Mouse (Mus musculus) frontal cortex, postnatal 10 days (tissue): ENCODE data around the gene Sdhb.

ENCODE experiments used
- DNase-seq, 2 experiments: peaks; one replicate each; pipeline ENCODE4 v3.0.0; 2022; ENCODE audit warnings: low spot score in 2 of 2, mixed read lengths in 1 of 2

The Sdhb gene

DNA sequence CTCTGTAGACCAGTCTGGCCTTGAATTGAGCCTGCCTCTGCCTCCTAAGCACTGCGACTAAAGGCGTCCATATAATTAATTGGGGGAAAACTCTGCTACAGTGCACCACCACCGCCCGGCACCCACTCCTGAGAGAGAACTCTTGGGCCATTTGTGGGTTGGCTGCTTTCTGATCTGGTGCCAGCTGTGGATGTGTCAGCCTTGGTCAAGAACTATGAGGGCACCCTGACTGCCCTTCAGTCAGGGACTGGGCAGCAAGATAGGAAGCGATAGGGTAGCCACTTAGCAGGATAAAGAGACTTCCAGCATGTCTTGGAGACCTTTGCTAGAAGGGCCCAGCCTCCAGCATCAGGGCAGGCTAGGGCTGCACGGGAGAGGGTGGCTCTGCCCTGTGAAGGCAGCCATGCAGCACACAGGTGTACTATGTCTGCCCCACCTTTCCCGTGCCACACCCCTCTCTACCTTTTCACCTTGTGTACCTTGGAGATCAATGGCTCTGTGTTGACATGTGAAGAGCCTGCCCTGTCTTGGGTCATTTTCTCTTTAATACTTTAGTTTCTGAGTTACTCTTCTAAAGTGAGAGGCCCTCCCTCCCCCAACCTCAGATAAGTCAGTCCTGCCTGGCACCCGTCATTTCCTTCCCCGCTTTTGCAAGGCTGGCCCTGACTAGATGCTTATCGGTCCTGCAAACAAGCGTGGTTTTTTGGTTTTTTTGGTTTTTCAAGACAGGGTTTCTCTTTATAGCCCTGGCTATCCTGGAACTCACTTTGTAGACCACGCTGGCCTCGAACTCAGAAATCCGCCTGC lies 17.1 kb downstream of the Sdhb start:
- no peak for DNase-seq

DNA sequence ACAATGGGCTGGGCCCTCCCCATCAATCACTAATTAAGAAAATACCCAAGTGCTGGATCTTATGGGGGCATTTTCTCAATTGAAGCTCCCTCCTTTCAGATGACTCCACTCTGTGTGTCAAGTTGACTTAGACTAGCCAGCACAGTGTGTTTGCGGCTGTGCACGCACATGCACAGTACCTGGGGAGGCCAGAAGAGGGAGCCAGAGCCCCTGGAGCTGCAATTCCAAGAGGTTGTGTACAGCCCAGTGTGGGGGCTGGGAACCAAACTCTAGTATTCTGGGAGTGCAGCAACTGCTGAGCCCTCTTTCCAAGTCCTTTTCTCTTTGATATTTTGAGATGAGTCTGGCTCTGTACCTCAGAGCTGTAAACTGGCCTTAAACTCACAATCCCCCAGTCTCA lies 20.6 kb downstream of the Sdhb start:
- no peak for DNase-seq

DNA sequence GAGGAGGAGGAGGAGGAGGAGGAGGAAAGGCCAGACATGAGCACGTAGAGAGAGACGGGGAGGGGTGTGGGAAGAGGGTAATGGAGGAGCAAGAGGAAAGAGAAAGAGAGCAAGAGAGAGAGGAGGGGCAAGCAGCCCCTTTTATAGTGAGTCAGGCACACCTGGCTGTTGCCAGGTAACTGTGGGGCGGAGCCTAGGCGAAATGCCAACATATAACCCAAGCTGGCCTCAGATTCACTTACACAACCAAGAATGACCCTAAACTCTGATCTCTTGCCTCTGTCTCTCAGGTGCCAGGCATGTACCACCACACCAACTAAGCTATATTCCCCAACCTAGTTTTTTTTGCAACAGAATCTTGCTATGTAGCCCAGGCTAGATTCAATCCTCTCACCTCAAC lies 21.8 kb downstream of the Sdhb start:
- no peak for DNase-seq

DNA sequence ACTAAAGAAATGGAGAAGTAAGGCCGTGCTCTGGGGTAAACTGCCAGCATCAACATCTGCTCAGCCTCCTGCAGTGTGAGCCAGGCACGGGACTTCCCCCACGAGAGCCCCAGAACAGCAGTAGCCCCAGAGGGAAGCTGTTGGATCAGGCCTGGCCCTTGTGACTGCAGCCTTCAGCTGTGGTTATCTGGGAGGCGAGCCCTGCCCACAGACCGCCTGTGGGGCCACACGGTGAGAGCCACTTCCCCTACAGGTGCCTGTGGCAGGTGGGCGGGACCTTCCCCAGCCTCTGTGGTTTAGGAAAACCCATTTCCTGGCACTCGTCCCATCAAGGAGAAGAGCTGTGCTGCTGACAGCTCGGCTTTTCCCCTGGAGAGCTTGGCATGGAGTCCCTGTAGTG lies 22.4 kb downstream of the Sdhb start:
- DNase-seq, result peak in 1 of 2 experiments; percentile 65

DNA sequence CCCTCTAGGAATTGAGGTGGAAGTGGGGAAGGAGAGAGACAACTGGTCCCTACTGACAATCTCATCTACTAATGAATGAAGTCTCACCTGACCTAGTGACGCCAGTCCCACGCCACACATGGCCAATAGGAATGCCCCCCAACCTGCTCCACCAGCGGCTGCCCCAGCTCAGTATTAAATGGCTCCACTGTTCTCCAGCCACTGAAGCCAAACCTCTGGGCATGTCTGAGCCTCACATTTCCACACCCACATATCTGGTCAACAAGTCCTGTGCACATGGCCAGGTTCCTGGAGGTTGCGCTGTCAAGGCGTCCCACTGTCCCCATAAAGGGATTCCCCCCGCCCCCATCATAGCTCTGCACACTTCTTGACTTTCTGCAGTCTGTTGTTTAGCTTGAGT lies 23.5 kb downstream of the Sdhb start:
- DNase-seq, result no peak

DNA sequence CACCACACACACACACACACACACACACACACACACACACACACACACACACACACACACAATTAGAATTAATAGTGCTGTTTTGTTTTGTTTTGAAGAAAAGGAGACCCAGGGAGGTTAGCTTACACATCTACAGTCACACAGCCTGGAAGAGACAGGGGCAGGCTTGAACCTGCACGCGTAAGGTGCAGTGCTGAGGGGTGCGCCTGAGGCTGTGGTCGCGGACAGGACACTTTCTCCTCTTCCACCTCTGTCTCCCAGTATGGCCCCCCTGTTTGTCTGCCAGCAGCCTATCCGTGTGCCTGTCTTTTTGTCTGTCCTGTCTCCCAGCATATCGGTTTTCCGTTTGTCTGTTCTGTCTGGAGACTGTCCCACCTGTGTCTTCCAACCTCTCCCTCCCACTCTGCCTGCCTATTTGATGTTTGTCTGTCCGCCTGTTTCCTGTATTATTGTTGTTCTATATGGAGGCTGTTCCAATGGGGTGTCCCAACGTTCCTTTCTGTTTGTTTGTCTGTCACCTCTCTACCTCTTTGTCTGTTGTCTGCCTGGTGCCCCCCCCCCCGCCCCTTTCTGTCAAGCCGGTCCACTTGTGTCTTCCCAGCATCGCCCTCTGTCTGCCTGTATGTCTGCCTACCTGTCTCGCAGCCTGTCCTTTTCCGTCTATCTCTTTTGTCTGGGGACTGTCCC lies 25.2 kb downstream of the Sdhb start:
- no peak for DNase-seq

DNA sequence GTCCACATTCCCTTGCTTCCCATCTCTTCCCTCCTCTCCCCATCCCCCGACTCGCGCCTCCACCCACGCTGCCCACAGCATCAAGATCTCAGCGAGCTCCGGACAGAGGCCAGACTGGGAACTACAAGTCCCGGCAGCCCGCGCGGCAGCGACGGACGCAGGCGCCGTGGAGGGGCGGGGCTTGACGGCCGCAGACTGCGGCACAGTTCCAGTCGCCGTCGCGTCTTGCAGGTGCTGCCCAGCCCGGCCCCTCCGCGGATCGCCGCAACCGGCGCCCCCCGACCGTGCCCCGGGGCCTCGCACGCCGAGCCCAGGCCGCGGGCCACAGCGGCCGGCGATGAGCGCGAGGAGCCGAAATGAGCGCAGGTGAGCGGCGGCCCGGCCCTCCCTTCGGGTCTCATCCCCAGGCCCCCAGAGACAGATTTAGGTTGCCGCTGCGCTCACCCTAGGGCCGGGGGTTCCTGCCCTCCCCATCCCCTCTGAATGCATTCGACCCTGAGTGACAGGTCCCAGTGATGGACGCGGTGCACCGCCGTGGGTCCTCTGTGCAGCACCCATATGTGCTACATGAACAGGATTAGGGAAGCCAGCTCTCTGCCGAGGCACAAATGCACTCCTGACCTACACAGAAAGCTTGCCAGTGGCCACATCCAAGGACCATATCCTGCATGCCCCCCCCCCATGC lies 25.9 kb downstream of the Sdhb start, which contains the start of gene Atp13a2:
Atp13a2 (plus strand) TSS at position 163 of the 685 bp plus-strand sequence.
- DNase-seq, result peak; percentile 84 to 91

DNA sequence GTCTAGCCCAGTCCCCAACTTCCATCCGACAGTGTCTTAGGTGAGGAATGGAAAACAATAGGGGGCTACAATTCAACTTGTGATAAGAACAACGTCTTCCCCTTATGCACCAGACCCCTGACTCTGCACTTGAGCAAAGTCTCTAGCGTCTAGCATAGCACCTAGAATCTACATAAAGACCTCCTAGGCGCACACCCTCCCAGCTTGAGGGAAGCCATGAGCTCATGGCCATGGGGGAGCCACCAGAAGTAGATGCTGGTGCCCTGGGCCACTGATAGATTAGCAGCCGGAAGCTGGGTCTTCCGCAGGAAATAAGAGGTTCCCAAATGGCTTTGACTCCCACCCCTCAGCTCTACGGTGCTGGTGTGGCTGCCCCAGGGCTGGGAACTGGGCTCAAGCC lies 26.5 kb downstream of the Sdhb start:
- DNase-seq, result no peak

DNA sequence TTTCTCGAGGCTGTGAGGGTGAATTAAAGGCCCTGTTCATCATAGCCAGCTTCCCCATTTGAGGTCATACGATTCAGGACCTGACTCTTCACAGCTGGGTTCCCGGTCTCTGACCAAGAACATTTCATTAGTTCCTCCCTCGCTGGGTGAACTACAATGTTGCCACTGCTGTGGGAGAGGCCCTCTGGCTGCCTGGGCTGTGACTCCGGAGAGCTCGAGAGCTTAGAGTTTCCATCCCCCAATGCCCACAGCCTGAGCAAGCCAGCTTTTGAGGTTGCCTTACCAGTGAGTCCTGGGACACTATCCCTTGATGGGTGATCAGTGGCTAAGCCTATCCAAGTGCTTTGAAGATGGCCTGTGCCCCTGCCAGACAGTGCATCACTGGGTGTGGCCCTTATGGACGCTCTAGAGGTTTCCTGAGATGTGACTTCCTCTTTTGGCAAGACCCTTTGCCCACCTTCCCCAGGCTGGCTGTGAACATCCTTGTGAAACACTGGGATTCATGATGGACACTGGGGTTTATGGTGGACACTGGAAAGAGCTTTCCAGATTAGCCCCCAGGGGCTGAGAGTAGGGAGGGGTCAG lies 27.8 kb downstream of the Sdhb start:
- no peak for DNase-seq

DNA sequence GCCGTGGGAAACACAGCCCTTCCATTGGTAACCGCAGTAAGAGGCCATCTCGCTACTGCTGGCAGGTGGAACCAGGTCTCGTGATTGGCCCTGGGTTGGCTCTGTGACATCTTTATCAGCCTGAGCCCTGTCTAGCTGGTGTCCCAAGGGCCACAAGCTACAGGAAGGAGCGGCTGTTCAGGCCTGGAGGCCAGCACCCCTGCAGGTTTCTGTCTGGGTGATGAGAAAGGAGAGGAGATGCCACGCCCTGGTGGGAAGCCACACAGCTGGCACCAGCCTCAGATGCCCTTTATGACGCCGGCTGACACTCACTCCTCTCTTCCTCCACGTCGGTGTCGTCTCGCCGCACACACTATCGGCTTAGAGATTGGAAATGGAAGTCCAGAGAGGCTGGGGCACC lies 28.4 kb downstream of the Sdhb start:
- no peak for DNase-seq

DNA sequence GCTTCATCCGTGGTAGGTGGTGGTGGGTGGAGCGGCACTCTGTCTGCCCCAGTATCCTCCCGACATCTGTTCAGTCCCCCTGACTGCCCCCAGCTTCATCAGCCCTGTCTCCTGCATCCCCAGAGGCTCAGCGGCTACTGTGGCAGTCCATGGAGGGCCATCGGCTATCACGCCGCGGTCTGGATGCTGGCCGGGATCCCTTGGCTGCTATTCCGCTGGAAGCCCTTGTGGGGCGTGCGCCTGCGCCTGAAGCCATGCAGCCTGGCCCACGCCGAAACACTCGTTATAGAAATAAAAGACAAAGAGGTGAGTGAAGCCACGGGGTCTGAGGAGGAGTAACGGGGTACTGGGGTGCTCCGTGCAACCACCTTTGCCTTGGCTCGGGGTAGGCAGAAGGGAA lies 31.2 kb downstream of the Sdhb start:
- DNase-seq, result no peak

DNA sequence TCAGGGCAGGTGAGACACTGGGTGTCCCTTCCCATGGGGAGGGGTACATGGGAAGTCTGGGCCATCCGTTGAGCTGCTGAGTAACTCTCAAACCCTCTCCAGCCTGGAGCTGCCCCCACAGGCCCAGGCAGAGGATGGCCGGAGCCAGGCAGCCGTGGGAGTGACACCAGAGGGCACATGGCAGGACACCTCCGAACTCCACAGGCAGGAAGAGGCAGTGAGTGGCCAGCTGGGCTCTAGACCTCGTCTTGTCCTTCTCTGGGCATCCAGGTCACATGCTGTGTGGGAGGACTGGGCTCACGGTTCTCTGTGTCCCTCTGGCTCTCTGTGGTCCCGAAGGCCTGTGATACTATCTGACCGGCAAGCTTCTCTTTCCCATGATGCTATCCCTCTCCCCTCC lies 32.8 kb downstream of the Sdhb start:
- DNase-seq, result no peak

DNA sequence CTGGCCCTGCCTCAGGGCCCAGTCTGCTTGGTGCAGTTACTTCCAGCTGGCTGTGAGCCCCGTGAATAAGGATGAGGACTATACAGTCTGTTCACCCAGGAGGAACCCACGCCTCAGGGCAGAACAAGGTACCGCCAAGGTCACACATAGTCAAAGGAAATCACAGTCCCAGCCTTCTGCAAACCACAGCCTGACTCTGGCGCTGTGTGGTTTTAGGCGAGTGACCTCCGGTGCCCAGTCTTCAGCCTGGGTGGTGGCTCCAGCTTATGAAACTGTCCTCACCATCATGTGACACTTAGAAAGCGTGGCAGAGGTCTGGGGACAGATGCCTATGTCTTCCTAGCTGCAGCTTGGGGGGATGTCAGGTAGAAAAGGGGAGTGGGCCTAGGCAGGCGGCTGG lies 34.8 kb downstream of the Sdhb start:
- DNase-seq, result no peak

DNA sequence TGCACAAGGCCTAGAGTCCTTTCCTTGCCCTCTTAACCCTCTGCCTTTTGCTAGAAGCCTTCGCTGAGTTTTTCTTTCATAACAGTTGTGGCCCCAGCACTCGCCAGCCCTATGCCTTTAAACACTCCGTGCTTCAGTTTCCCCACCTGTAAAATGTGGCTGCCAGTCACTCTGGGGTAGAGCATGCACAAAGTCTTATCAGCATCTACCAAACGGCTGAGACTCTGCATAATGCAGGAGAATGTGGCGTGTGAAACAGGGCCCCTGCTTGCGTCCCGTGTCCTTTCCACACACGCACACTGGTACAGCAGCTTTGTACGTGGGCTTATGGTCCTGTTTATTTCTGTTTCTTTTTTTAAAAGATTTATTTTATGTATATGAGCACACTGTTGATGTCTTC lies 35.8 kb downstream of the Sdhb start:
- no peak for DNase-seq

DNA sequence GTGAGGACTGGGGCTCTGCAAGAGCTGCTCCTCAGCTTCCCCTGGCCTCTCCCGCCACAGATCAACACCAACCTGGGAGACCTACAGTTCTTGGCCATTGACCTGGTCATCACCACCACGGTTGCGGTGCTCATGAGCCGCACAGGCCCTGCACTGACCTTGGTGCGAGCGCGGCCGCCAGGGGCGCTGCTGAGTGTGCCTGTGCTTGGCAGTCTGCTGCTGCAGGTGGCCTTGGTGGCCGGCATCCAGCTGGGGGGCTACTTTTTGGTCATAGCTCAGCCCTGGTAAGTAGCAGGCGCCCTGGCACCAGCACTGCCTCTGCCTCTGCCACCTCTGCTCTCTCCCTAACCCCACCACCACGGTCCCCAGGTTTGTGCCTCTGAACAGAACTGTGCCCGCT lies 45.0 kb downstream of the Sdhb start:
- DNase-seq, result no peak

DNA sequence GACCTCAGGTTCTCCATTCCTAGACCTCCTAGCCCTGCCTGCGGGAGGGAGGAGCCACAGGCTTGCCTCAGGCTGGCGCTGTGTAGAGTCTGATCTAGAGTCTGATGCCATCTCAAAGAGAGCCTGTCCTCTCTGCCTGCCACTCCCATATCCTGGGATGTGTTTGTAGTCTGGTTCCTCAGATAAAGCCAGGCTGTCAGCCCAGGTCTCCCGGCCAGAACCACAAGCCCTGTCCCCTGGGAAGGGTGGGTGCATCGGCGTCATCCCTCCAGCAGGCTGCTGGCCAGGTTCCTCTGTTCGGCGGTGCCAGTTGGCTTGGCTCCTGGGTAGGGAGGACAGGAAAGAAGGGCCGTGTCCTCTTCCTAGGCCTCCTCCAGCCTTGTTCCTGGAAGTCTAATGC lies 47.0 kb downstream of the Sdhb start:
- DNase-seq, result no peak

DNA sequence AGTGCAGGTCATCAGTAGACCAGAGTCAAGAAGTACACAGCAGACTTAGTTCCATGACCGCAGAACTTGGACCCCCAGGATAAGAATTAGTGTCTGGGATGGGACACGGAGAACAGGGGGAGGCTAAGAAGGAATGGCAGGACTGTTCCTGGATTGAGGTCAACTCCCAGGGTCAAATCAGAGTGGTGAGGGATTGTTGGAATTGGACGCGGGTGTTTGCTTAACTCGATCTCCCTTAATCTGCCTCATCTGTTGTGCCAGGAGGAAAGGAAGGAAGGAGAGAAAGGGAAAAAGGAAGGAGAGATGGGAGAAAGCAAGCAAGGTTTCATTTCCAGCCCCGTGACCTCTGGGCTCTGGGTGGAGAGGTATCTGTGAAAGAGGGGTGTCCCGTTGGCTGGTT lies 49.1 kb downstream of the Sdhb start, which contains the start of gene Mfap2:
Mfap2 (plus strand) TSS at position 301 of the 400 bp plus-strand sequence.
- DNase-seq, result no peak

DNA sequence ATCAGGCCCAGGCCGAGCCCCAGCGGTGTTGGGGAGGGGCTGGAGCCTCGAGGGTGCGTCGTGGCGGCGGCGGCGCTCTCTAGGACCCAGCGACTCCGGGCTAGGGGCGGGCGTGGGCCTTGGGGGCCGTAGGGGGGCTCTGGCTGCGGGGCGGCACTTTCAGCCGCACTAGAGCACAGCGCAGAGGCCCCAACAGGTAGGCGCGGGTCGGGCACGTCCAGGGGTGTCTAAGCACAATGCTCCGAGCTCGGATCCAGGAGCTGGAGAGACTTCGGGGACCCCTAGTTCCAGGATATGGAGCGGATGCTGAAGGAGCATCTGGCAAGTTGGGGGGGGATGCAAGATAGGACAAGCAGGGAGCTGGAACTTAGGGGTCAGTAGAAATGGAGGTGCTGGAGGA lies 49.5 kb downstream of the Sdhb start:
- DNase-seq, result no peak

DNA sequence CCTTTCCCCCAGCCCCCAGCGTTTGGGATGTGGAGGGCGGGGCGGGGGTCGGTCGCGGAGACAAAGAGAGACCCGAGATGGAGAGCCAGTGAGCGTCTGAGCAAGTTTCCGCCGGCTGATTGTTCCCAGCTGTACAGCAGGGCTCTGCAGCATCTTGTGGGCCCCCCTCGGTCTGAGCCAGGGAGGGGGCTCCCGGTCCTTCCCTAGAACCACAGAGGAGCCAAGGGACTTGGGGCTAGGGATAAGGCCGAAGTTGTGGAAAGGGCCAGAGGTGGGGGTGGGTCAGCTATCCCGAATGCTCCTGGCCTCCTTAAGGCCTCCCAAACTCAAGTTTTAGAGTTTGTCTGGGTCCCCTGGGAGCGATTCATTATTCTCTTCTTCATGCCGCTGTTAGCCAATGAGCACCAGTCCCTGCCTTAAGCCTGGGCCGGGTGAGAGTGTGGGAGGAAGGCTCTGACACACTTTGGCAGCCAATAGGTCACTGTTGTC lies 50.0 kb downstream of the Sdhb start:
- no peak for DNase-seq

DNA sequence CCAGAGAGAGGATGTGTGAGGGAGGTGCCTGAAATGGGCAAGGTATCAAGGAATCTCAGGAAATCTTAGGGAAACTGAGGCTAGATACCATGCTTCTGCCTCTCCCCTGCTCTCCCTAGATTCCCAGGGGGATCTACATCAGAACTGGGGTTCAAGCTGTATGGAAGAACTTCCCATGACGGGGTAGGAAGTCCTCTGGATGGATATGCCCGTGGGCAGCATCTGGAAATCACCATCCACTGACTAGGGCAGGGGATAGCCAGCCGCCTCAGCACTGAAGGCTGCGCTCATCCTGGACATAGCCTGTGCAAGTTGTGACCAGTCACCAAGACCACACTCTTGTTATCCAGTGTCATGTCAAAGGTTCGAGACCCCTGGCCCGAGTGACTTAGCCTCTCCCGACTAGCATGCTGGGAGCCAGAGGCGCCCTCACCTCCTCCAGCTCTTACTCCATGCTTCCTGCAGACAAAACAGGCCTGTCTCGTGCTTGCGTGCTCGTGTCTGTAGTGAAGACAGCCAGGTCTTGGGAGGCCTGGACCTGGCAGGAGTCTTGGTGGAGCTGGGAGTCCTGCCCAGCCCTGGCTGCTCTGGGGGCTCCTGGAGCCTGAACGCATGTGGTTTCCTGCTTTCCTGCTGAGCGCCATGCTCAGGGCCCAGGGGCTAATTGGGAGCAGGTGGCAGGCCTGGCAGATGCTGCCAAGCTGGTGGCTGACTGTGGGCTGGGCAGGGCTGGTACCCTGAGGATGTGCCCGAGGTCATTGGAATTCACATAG lies 50.7 kb downstream of the Sdhb start:
- DNase-seq, result no peak

DNA sequence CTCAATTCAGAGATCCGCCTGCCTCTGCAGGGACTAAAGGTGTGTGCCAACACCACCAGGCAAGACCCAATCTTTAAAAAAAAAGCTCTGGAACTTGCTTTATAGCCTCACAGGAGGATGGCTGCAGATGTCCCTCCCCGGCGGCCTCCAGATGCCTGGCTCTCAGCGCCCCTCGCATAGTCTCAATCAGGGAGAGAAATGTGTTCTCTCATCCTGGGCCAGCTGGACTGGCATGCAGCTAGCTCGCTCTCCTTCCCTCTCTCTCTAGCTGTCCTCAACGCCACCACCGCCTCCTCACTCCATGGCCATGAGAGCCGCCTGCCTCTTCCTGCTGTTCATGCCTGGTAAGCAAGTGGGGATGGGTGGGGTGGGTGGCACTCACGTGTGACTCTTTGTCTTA lies 51.6 kb downstream of the Sdhb start:
- DNase-seq, result no peak
